Mouse (Mus musculus) neutrophil, adult 5-6 weeks (primary cell): Measurements from ENCODE around the gene Emx1. TPM values are rescaled to one million over a fixed set of nuclear protein-coding genes. Genes with fewer than 3 reads are reported as not detected.

Source experiments
- total RNA-seq: library from RNA; stranded (forward); fragments of 200-1000 nt; gene quantifications from 2 replicates; pipeline ENCODE4 v1.2.3, GENCODE M21; 2017

The Emx1 gene
- total RNA-seq, 1 experiment from 2014 or later: not detected

Other genes starting within 250 kb of the Emx1 start
- gene Exoc6b, start 117.9 kb upstream of the Emx1 start, total RNA-seq: 13.1 and 15.5 TPM in 2 replicates
- 3.0 and 5.8 TPM in 2 replicates for gene Spr, start 49.7 kb upstream of the Emx1 start, total RNA-seq
- 104 and 118 TPM in 2 replicates for gene Sfxn5, start 146.0 kb downstream of the Emx1 start, total RNA-seq
- gene Rab11fip5, start 187.2 kb downstream of the Emx1 start, total RNA-seq: 10.8 and 10.9 TPM in 2 replicates
- not detected in 2 replicates for gene Noto, start 236.4 kb downstream of the Emx1 start, total RNA-seq
- gene Smyd5, start 244.6 kb downstream of the Emx1 start, total RNA-seq: 22.2 and 23.2 TPM in 2 replicates